Mouse (Mus musculus) MEL (cell line): ENCODE data around the gene Tspoap1. TPM values are rescaled to one million over a fixed set of nuclear protein-coding genes. Genes with fewer than 3 reads are reported as not detected.

Experiments used
- DNase-seq: peaks from one replicate; pipeline ENCODE4 v3.0.0; 2011; ENCODE audit warnings: low read depth, low spot score
- H3K27ac ChIP-seq: 2 replicates; pipeline ENCODE4 v1.5.1; 2012; ENCODE audit warnings: low read depth, mild to moderate bottlenecking, control low read depth, low read length, moderate library complexity; ENCODE audit not compliant: control insufficient read depth
- H3K27me3 ChIP-seq, 2 experiments: fragments of 150-350 bp in 1 of 2; sonication (generic) in 1 of 2; 2 replicates each; pipeline ENCODE4 v1.6.1; 2012; ENCODE audit warnings: low read length in 2 of 2, mild to moderate bottlenecking in 2 of 2, improper control_type of control experiment in 1 of 2, moderate library complexity in 1 of 2; ENCODE audit not compliant: insufficient read depth in 2 of 2, control insufficient read depth in 1 of 2
- H3K36me3 ChIP-seq, 2 experiments: 2 replicates each; pipeline ENCODE4 v1.6.1; 2012 to 2014; ENCODE audit warnings: low read length in 2 of 2, improper control_type of control experiment in 1 of 2, inconsistent platforms in 1 of 2, mild to moderate bottlenecking in 1 of 2; ENCODE audit not compliant: insufficient read depth in 2 of 2, control insufficient read depth in 1 of 2
- H3K4me1 ChIP-seq, 2 experiments: fragments of 150-350 bp in 1 of 2; sonication (generic) in 1 of 2; 2 replicates each; pipeline ENCODE4 v1.6.1; 2012; ENCODE audit warnings: low read length in 2 of 2, improper control_type of control experiment in 1 of 2, mild to moderate bottlenecking in 1 of 2; ENCODE audit not compliant: insufficient read depth in 2 of 2, control insufficient read depth in 1 of 2
- H3K4me3 ChIP-seq, 2 experiments: fragments of 150-350 bp in 1 of 2; sonication (generic) in 1 of 2; 2 replicates each; pipeline ENCODE4 v1.5.1; 2012; ENCODE audit warnings: low read depth in 2 of 2, low read length in 2 of 2, mild to moderate bottlenecking in 2 of 2, moderate library complexity in 2 of 2, control low read depth in 1 of 2, improper control_type of control experiment in 1 of 2; ENCODE audit not compliant: control insufficient read depth in 1 of 2, insufficient read depth in 1 of 2
- H3K79me2 ChIP-seq: 2 replicates; pipeline ENCODE4 v1.6.1; 2012; ENCODE audit warnings: mild to moderate bottlenecking, low read length, moderate library complexity; ENCODE audit not compliant: control insufficient read depth, poor library complexity, insufficient read depth
- H3K9ac ChIP-seq: 2 replicates; pipeline ENCODE4 v1.6.1; 2012; ENCODE audit warnings: low read depth, mild to moderate bottlenecking, control low read depth, low read length, moderate library complexity; ENCODE audit not compliant: control insufficient read depth, poor library complexity, severe bottlenecking
- H3K9me3 ChIP-seq: fragments of 150-350 bp; sonication (generic); replicated peaks from 2 replicates; pipeline ENCODE4 v1.6.1; 2012; ENCODE audit warnings: mild to moderate bottlenecking, low read length, improper control_type of control experiment, moderate library complexity; ENCODE audit not compliant: insufficient read depth
- BHLHE40 ChIP-seq: IDR thresholded peaks from 2 replicates; pipeline ENCODE4 v1.6.1; 2012; ENCODE audit warnings: low read depth, mild to moderate bottlenecking, inconsistent platforms, low read length, improper control_type of control experiment, borderline replicate concordance
- CHD1 ChIP-seq: IDR thresholded peaks from 2 replicates; pipeline ENCODE4 v1.6.1; 2012; ENCODE audit warnings: low read depth, mild to moderate bottlenecking, inconsistent platforms, low read length, improper control_type of control experiment
- CTCF ChIP-seq, 3 experiments: IDR thresholded peaks in 2 of 3; conservative IDR thresholded peaks in 1 of 3; 2 replicates each; pipeline ENCODE4 v1.5.1; 2011 to 2012; ENCODE audit warnings: low read length in 3 of 3, low read depth in 2 of 3, mild to moderate bottlenecking in 2 of 3, improper control_type of control experiment in 1 of 3, inconsistent platforms in 1 of 3, mixed read lengths in 1 of 3, moderate library complexity in 1 of 3; ENCODE audit not compliant: control insufficient read depth in 1 of 3, insufficient read depth in 1 of 3, poor library complexity in 1 of 3, severe bottlenecking in 1 of 3
- E2F4 ChIP-seq: IDR thresholded peaks from 2 replicates; pipeline ENCODE4 v1.6.1; 2011; ENCODE audit warnings: low read depth, low read length, improper control_type of control experiment, borderline replicate concordance
- ELF1 ChIP-seq: IDR thresholded peaks from 2 replicates; pipeline ENCODE4 v1.6.1; 2014; ENCODE audit warnings: low read depth, mild to moderate bottlenecking, inconsistent platforms, low read length, improper control_type of control experiment, moderate library complexity
- GABPA ChIP-seq: IDR thresholded peaks from 2 replicates; pipeline ENCODE4 v1.6.1; 2012; ENCODE audit warnings: low read depth, mild to moderate bottlenecking, inconsistent platforms, low read length, improper control_type of control experiment, moderate library complexity
- HCFC1 ChIP-seq: IDR thresholded peaks from 2 replicates; pipeline ENCODE4 v1.6.1; 2012; ENCODE audit warnings: low read depth, mild to moderate bottlenecking, inconsistent platforms, low read length, improper control_type of control experiment, moderate library complexity
- JUND ChIP-seq: IDR thresholded peaks from 2 replicates; pipeline ENCODE4 v1.6.1; 2011; ENCODE audit warnings: low read depth, mild to moderate bottlenecking, improper control_type of control experiment, low read length
- KAT2A ChIP-seq: conservative IDR thresholded peaks from 2 replicates; pipeline ENCODE4 v1.6.1; 2012; ENCODE audit warnings: low read depth, low read length, improper control_type of control experiment, inconsistent platforms
- MAX ChIP-seq: IDR thresholded peaks from 2 replicates; pipeline ENCODE4 v1.6.1; 2011; ENCODE audit warnings: low read length, improper control_type of control experiment
- MAZ ChIP-seq: IDR thresholded peaks from 2 replicates; pipeline ENCODE4 v1.6.1; 2012; ENCODE audit warnings: low read depth, mild to moderate bottlenecking, inconsistent platforms, low read length, improper control_type of control experiment
- MEF2A ChIP-seq: IDR thresholded peaks from 2 replicates; pipeline ENCODE4 v1.6.1; 2014; ENCODE audit warnings: low read depth, mild to moderate bottlenecking, inconsistent platforms, low read length, improper control_type of control experiment; ENCODE audit not compliant: poor library complexity, insufficient replicate concordance, severe bottlenecking; ENCODE audit errors: extremely low read depth
- MYC ChIP-seq: IDR thresholded peaks from 2 replicates; pipeline ENCODE4 v1.6.1; 2011; ENCODE audit warnings: low read depth, mild to moderate bottlenecking, low read length, improper control_type of control experiment, moderate library complexity
- NELFE ChIP-seq: IDR thresholded peaks from 2 replicates; pipeline ENCODE4 v1.6.1; 2011; ENCODE audit warnings: low read depth, low read length, improper control_type of control experiment
- NRF1 ChIP-seq: IDR thresholded peaks from 2 replicates; pipeline ENCODE4 v1.6.1; 2014; ENCODE audit warnings: low read depth, mild to moderate bottlenecking, inconsistent platforms, low read length, improper control_type of control experiment, moderate library complexity; ENCODE audit not compliant: poor library complexity, insufficient read depth, severe bottlenecking
- POLR2AphosphoS5 ChIP-seq: IDR thresholded peaks from 2 replicates; pipeline ENCODE4 v1.6.1; 2012; ENCODE audit warnings: low read depth, borderline replicate concordance, mild to moderate bottlenecking, inconsistent platforms, low read length, moderate library complexity, mixed read lengths
- RAD21 ChIP-seq: IDR thresholded peaks from 2 replicates; pipeline ENCODE4 v1.6.1; 2011; ENCODE audit warnings: mild to moderate bottlenecking, low read depth, low read length, improper control_type of control experiment
- RCOR1 ChIP-seq: IDR thresholded peaks from 2 replicates; pipeline ENCODE4 v1.6.1; 2012; ENCODE audit warnings: low read depth, mild to moderate bottlenecking, inconsistent platforms, low read length, improper control_type of control experiment
- SMC3 ChIP-seq: IDR thresholded peaks from 2 replicates; pipeline ENCODE4 v1.6.1; 2011; ENCODE audit warnings: low read depth, low read length, improper control_type of control experiment
- TAL1 ChIP-seq: IDR thresholded peaks from 2 replicates; pipeline ENCODE4 v1.6.1; 2012; ENCODE audit warnings: mild to moderate bottlenecking, inconsistent platforms, low read length, moderate library complexity, mixed read lengths
- TBP ChIP-seq: IDR thresholded peaks from 2 replicates; pipeline ENCODE4 v1.8.0; 2011; ENCODE audit warnings: low read depth, low read length, improper control_type of control experiment
- ZC3H11A ChIP-seq: IDR thresholded peaks from 2 replicates; pipeline ENCODE4 v1.6.1; 2012; ENCODE audit warnings: low read depth, mild to moderate bottlenecking, inconsistent platforms, low read length, improper control_type of control experiment
- ZKSCAN1 ChIP-seq: IDR thresholded peaks from 2 replicates; pipeline ENCODE4 v1.6.1; 2012; ENCODE audit warnings: low read depth, mild to moderate bottlenecking, inconsistent platforms, low read length, improper control_type of control experiment, moderate library complexity
- ZMIZ1 ChIP-seq: IDR thresholded peaks from 2 replicates; pipeline ENCODE4 v1.6.1; 2012; ENCODE audit warnings: low read depth, mild to moderate bottlenecking, inconsistent platforms, low read length, improper control_type of control experiment, moderate library complexity
- polyA plus RNA-seq, 2 experiments: library from polyadenylated mRNA; stranded (reverse) in 1 of 2; unstranded in 1 of 2; fragments of >175 nt in 1 of 2; fragments of >200 nt in 1 of 2; gene quantifications; 2 replicates each; pipeline versions ENCODE4 v1.2.1 to v1.2.4; 2012; ENCODE audit warnings: low replicate concordance in 2 of 2, low read depth in 1 of 2; ENCODE audit not compliant: insufficient read length in 2 of 2, insufficient read depth in 1 of 2, missing spikeins in 1 of 2
- total RNA-seq: library from RNA; depleted of rRNA; stranded (reverse); fragments of 300-350 nt; gene quantifications from 2 replicates; pipeline ENCODE4 v1.2.3, GENCODE M21; 2012

Tspoap1 gene
- total and polyA plus RNA-seq, 3 experiments = 5.2 to 8.6 TPM; not detected in 1

DNA sequence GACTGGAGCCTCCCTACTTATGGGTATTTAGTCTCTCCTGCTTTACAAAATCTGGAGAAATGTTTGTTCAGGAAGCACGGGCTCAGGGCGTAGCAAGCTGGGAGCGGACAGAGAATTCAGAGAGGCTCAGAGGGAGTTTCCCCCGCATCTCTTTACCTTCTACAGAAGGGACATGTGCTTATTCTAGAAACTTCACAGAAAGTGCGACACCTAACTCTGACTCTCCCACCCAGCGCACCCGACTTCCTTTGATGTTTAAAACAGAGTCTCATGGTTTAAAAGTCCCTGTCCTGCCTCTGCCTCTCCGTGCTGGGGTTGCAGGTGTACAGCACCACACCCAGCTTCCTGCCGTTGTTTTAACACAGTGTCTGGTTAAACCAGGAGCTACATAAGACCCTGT is 39.5 kb upstream of the Tspoap1 start:
- H3K4me3 ChIP-seq = no peak overlapping the region
- H3K27me3 ChIP-seq = no peaks in the 10 kb centered on the region
- H3K27ac ChIP-seq = no peak overlapping the region
- H3K36me3 ChIP-seq = peaks cover 0 to 13% of the 10 kb centered on the region in 2 experiments; a peak in 2 of 4 replicates
- TF ChIP-seq MAZ = no peak
- TF ChIP-seq TAL1 = no peak
- no peak for TF ChIP-seq NELFE
- H3K9me3 ChIP-seq = no peaks in the 10 kb centered on the region
- peaks cover 3% of the 10 kb centered on the region; the same call in 1 of the 2 replicates for H3K79me2 ChIP-seq
- peaks cover 9 to 16% of the 10 kb centered on the region in 2 experiments for H3K4me1 ChIP-seq
- DNase-seq = no peak
- H3K9ac ChIP-seq = no peak overlapping the region

DNA sequence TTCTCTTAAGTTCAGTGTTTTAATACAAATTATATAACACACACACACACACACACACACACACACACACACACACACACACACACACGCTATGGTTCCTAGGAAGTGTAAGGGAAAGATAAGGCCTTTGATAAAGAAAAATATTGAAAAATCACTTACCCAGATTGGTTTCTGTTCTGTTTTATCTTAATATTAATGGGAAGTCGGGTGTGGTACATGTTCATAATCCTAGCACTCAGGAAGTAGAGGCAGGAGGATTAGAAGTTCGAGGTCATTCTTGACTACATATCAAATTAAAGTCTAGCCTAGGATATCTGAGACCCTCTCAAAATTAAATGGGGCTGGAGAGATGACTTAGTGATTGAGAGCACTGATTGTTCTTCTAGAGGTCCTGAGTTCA is 38.2 kb upstream of the Tspoap1 start:
- no peaks in the 10 kb centered on the region for H3K27me3 ChIP-seq
- no peaks in the 10 kb centered on the region for H3K9me3 ChIP-seq
- TF ChIP-seq ELF1 (no peak), RCOR1 (peak; percentile 70; the same call in 1 of the 2 replicates)
- H3K36me3 ChIP-seq = peaks cover 0 to 21% of the 10 kb centered on the region in 2 experiments; a peak in 2 of 4 replicates
- H3K4me1 ChIP-seq = peaks cover 14 to 26% of the 10 kb centered on the region in 2 experiments
- peaks cover 8% of the 10 kb centered on the region; the same call in 1 of the 2 replicates for H3K79me2 ChIP-seq
- H3K4me3 ChIP-seq = no peak overlapping the region
- H3K9ac ChIP-seq = no peak overlapping the region
- DNase-seq = no peak
- no peak overlapping the region for H3K27ac ChIP-seq

DNA sequence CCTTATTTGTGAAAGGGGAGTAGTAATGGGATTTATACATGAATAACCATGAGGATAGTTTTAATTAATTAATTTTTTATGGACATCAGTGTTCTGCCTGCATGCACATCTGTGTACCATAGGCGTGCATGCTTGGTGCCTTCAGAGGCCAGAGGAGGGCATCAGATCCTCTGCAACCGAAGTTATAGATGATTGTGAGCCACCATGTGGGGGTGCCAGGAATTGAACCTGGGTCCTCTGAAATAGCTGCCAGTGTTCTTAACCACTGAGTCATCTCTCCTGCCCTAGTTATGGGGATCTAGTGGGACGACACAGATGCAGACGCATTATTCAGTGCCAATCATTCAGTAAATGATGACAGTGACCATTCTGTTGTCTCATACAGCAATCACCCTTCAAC is 37.5 kb upstream of the Tspoap1 start:
- Histone ChIP-seq H3K36me3 (peaks cover 0 to 28% of the 10 kb centered on the region in 2 experiments; a peak in 2 of 4 replicates), H3K4me1 (peaks cover 22 to 33% of the 10 kb centered on the region in 2 experiments), H3K27me3 (no peaks in the 10 kb centered on the region)
- TF ChIP-seq JUND (no peak), MEF2A (no peak), ELF1 (no peak), ZKSCAN1 (no peak), ZMIZ1 (no peak), RAD21 (peak; percentile 43), MAX (0 out of 2 replicates have a peak, but pooled peaks have one; percentile 12), BHLHE40 (no peak), POLR2AphosphoS5 (no peak), CTCF (IDR thresholded peaks at IDR 0.05 in 2 of 3, conservative IDR thresholded peaks at IDR 0.05 in 1 of 3; ENCODE audit: control insufficient read depth in 1 of 3, insufficient read depth in 1 of 3, low read depth in 2 of 3, low read length in 3 of 3, poor library complexity in 1 of 3, severe bottlenecking in 1 of 3) (peak in 2 of 3 experiments; percentile 42 to 70; a peak in 5 of 6 replicates), GABPA (no peak), CHD1 (no peak), MAZ (no peak), NRF1 (no peak), SMC3 (peak; percentile 63), TBP (no peak), E2F4 (no peak), ZC3H11A (peak; percentile 38; the same call in 1 of the 2 replicates), HCFC1 (no peak), MYC (no peak), KAT2A (no peak), TAL1 (no peak)

More for the DNA sequence above, 37.5 kb upstream of the Tspoap1 start:
- Histone ChIP-seq H3K4me3 (no peak overlapping the region), H3K79me2 (peaks cover 15% of the 10 kb centered on the region; the same call in 1 of the 2 replicates), H3K9ac (no peak overlapping the region), H3K9me3 (no peaks in the 10 kb centered on the region), H3K27ac (no peak overlapping the region)
- peak; percentile 52 for DNase-seq
